Mouse (Mus musculus) megakaryocyte, embryonic 14.5 days (primary cell): Measurements from ENCODE around the gene Ssh2.

ENCODE experiments used
- FLI1 ChIP-seq: IDR thresholded peaks from 2 replicates; pipeline ENCODE4 v1.6.1; 2012; ENCODE audit warnings: low read length, inconsistent platforms, mixed read lengths
- GATA1 ChIP-seq: IDR thresholded peaks from 3 replicates; pipeline ENCODE4 v1.6.1; 2012; ENCODE audit warnings: mixed read lengths, low read length, inconsistent platforms, borderline replicate concordance

GRCm38 (mm10) chr11:77173731-77174130 is 42.4 kb upstream of the Ssh2 start:
- TF ChIP-seq GATA1 (no peak), FLI1 (no peak)
